Mouse (Mus musculus): Measurements from ENCODE around the gene Igfbp5. TPM values are rescaled to one million over a fixed set of nuclear protein-coding genes. Genes with fewer than 3 reads are reported as not detected.

Gene Igfbp5
- polyA plus RNA-seq, 1 experiment from 2014 or later, result 56.4 TPM

- H3K9me3 ChIP-seq (ENCODE audit: control insufficient read depth, low read length), result no peaks in the 10 kb centered on the region
- peaks cover 8% of the 10 kb centered on the region; the same call in 1 of the 2 replicates for H3K36me3 ChIP-seq (ENCODE audit: control insufficient read depth, insufficient read depth, low read length)
- no peak overlapping the region; the same call in 1 of the 2 replicates for H3K27ac ChIP-seq (ENCODE audit: low read depth, low read length)
- H3K27me3 ChIP-seq (ENCODE audit: control insufficient read depth, insufficient read depth, low read length), result no peaks in the 10 kb centered on the region; the same call in 1 of the 2 replicates
- H3K4me1 ChIP-seq (ENCODE audit: control insufficient read depth, insufficient read depth, low read length), result peaks cover 20% of the 10 kb centered on the region
- peak; percentile 1; the same call in 1 of the 2 replicates for ATAC-seq (ENCODE audit: low FRiP score, low TSS enrichment)
- WGBS, result 0% methylated on average over 6 of the region's 6 CpGs
- peak overlapping the region; percentile 91 for H3K4me2 ChIP-seq (replicated peaks; ENCODE audit: low read depth, low read length)
- peak overlapping the region; percentile 68 for H3K4me3 ChIP-seq (ENCODE audit: low read length)
- peak overlapping the region; percentile 58; the same call in 1 of the 2 replicates for H3K9ac ChIP-seq (ENCODE audit: low read depth, low read length)
Observed at GRCm38 (mm10) chr1:72871337-72871696, 3.4 kb downstream of the Igfbp5 start.

- H3K36me3 ChIP-seq (ENCODE audit: control insufficient read depth, insufficient read depth, low read length), result peaks cover 9% of the 10 kb centered on the region; the same call in 1 of the 2 replicates
- peaks cover 16% of the 10 kb centered on the region for H3K4me1 ChIP-seq (ENCODE audit: control insufficient read depth, insufficient read depth, low read length)
- H3K9ac ChIP-seq (ENCODE audit: low read depth, low read length), result peak overlapping the region; percentile 18; the same call in 1 of the 2 replicates
- WGBS, result under 1% methylated on average over 20 of the region's 20 CpGs
- no peaks in the 10 kb centered on the region for H3K9me3 ChIP-seq (ENCODE audit: control insufficient read depth, low read length)
- peak overlapping the region; percentile 91 for H3K4me2 ChIP-seq (replicated peaks; ENCODE audit: low read depth, low read length)
- peak overlapping the region; percentile 57 for H3K27ac ChIP-seq (ENCODE audit: low read depth, low read length)
- peak; percentile 34 for ATAC-seq (ENCODE audit: low FRiP score, low TSS enrichment)
- H3K27me3 ChIP-seq (ENCODE audit: control insufficient read depth, insufficient read depth, low read length), result no peaks in the 10 kb centered on the region; the same call in 1 of the 2 replicates
- peak overlapping the region; percentile 68 for H3K4me3 ChIP-seq (ENCODE audit: low read length)
Observed at GRCm38 (mm10) chr1:72870615-72871336, 3.9 kb downstream of the Igfbp5 start.

- ATAC-seq (ENCODE audit: low FRiP score, low TSS enrichment), result peak; percentile 43
- H3K4me2 ChIP-seq (replicated peaks; ENCODE audit: low read depth, low read length), result peak overlapping the region; percentile 91
- peaks cover 9% of the 10 kb centered on the region; the same call in 1 of the 2 replicates for H3K36me3 ChIP-seq (ENCODE audit: control insufficient read depth, insufficient read depth, low read length)
- peak overlapping the region; percentile 57 for H3K27ac ChIP-seq (ENCODE audit: low read depth, low read length)
- peaks cover 10% of the 10 kb centered on the region; the same call in 1 of the 2 replicates for H3K4me1 ChIP-seq (ENCODE audit: control insufficient read depth, insufficient read depth, low read length)
- H3K9ac ChIP-seq (ENCODE audit: low read depth, low read length), result peak overlapping the region; percentile 18; the same call in 1 of the 2 replicates
- WGBS, result 8% methylated on average over 22 of the region's 22 CpGs
- H3K27me3 ChIP-seq (ENCODE audit: control insufficient read depth, insufficient read depth, low read length), result no peaks in the 10 kb centered on the region; the same call in 1 of the 2 replicates
- no peaks in the 10 kb centered on the region for H3K9me3 ChIP-seq (ENCODE audit: control insufficient read depth, low read length)
- H3K4me3 ChIP-seq (ENCODE audit: low read length), result peak overlapping the region; percentile 68
Observed at GRCm38 (mm10) chr1:72869681-72870614, 4.7 kb downstream of the Igfbp5 start.

- H3K4me1 ChIP-seq (ENCODE audit: control insufficient read depth, insufficient read depth, low read length), result peaks cover 9% of the 10 kb centered on the region; the same call in 1 of the 2 replicates
- no peak overlapping the region for H3K4me2 ChIP-seq (replicated peaks; ENCODE audit: low read depth, low read length)
- no peak for ATAC-seq (ENCODE audit: low FRiP score, low TSS enrichment)
- H3K9me3 ChIP-seq (ENCODE audit: control insufficient read depth, low read length), result no peaks in the 10 kb centered on the region
- H3K27ac ChIP-seq (ENCODE audit: low read depth, low read length), result no peak overlapping the region
- no peak overlapping the region for H3K9ac ChIP-seq (ENCODE audit: low read depth, low read length)
- H3K4me3 ChIP-seq (ENCODE audit: low read length), result no peak overlapping the region
- H3K36me3 ChIP-seq (ENCODE audit: control insufficient read depth, insufficient read depth, low read length), result peaks cover 9% of the 10 kb centered on the region; the same call in 1 of the 2 replicates
- H3K27me3 ChIP-seq (ENCODE audit: control insufficient read depth, insufficient read depth, low read length), result no peaks in the 10 kb centered on the region; the same call in 1 of the 2 replicates
Observed at GRCm38 (mm10) chr1:72869275-72869674, 5.4 kb downstream of the Igfbp5 start.

GRCm38 (mm10) chr1:72868429-72869215, 6.1 kb downstream of the Igfbp5 start:
- Histone ChIP-seq H3K9me3 (ENCODE audit: control insufficient read depth, low read length) (no peaks in the 10 kb centered on the region), H3K27ac (ENCODE audit: low read depth, low read length) (no peak overlapping the region), H3K27me3 (ENCODE audit: control insufficient read depth, insufficient read depth, low read length) (no peaks in the 10 kb centered on the region; the same call in 1 of the 2 replicates), H3K4me2 (replicated peaks; ENCODE audit: low read depth, low read length) (no peak overlapping the region), H3K4me3 (ENCODE audit: low read length) (no peak overlapping the region), H3K9ac (ENCODE audit: low read depth, low read length) (no peak overlapping the region), H3K36me3 (ENCODE audit: control insufficient read depth, insufficient read depth, low read length) (peaks cover 11% of the 10 kb centered on the region; the same call in 1 of the 2 replicates), H3K4me1 (ENCODE audit: control insufficient read depth, insufficient read depth, low read length) (peaks cover 7% of the 10 kb centered on the region; the same call in 1 of the 2 replicates)
- 71% methylated on average over 10 of the region's 10 CpGs for WGBS
- no peak for ATAC-seq (ENCODE audit: low FRiP score, low TSS enrichment)

- no peaks in the 10 kb centered on the region for H3K9me3 ChIP-seq (ENCODE audit: control insufficient read depth, low read length)
- H3K4me3 ChIP-seq (ENCODE audit: low read length), result no peak overlapping the region
- WGBS, result 43% methylated on average over 1 of the region's 1 CpGs
- no peak overlapping the region for H3K4me2 ChIP-seq (replicated peaks; ENCODE audit: low read depth, low read length)
- no peaks in the 10 kb centered on the region for H3K27me3 ChIP-seq (ENCODE audit: control insufficient read depth, insufficient read depth, low read length)
- H3K9ac ChIP-seq (ENCODE audit: low read depth, low read length), result no peak overlapping the region
- no peak for ATAC-seq (ENCODE audit: low FRiP score, low TSS enrichment)
- H3K27ac ChIP-seq (ENCODE audit: low read depth, low read length), result no peak overlapping the region
- H3K36me3 ChIP-seq (ENCODE audit: control insufficient read depth, insufficient read depth, low read length), result peaks cover 24% of the 10 kb centered on the region; the same call in 1 of the 2 replicates
- H3K4me1 ChIP-seq (ENCODE audit: control insufficient read depth, insufficient read depth, low read length), result peaks cover 4% of the 10 kb centered on the region; the same call in 1 of the 2 replicates
Observed at GRCm38 (mm10) chr1:72867346-72867745, 7.3 kb downstream of the Igfbp5 start.

- H3K4me3 ChIP-seq (ENCODE audit: low read length), result no peak overlapping the region
- no peaks in the 10 kb centered on the region for H3K4me1 ChIP-seq (ENCODE audit: control insufficient read depth, insufficient read depth, low read length)
- peaks cover 33% of the 10 kb centered on the region for H3K36me3 ChIP-seq (ENCODE audit: control insufficient read depth, insufficient read depth, low read length)
- no peak overlapping the region for H3K9ac ChIP-seq (ENCODE audit: low read depth, low read length)
- no peak overlapping the region for H3K27ac ChIP-seq (ENCODE audit: low read depth, low read length)
- H3K27me3 ChIP-seq (ENCODE audit: control insufficient read depth, insufficient read depth, low read length), result no peaks in the 10 kb centered on the region
- no peaks in the 10 kb centered on the region for H3K9me3 ChIP-seq (ENCODE audit: control insufficient read depth, low read length)
- ATAC-seq (ENCODE audit: low FRiP score, low TSS enrichment), result no peak
- WGBS, result 63% methylated on average over 5 of the region's 5 CpGs
- no peak overlapping the region for H3K4me2 ChIP-seq (replicated peaks; ENCODE audit: low read depth, low read length)
Observed at GRCm38 (mm10) chr1:72866417-72866816, 8.3 kb downstream of the Igfbp5 start.

- ATAC-seq (ENCODE audit: low FRiP score, low TSS enrichment), result no peak
- no peaks in the 10 kb centered on the region for H3K4me1 ChIP-seq (ENCODE audit: control insufficient read depth, insufficient read depth, low read length)
- H3K4me2 ChIP-seq (replicated peaks; ENCODE audit: low read depth, low read length), result no peak overlapping the region
- H3K9me3 ChIP-seq (ENCODE audit: control insufficient read depth, low read length), result no peaks in the 10 kb centered on the region
- H3K9ac ChIP-seq (ENCODE audit: low read depth, low read length), result no peak overlapping the region
- 30% methylated on average over 6 of the region's 6 CpGs for WGBS
- no peak overlapping the region for H3K4me3 ChIP-seq (ENCODE audit: low read length)
- no peaks in the 10 kb centered on the region for H3K27me3 ChIP-seq (ENCODE audit: control insufficient read depth, insufficient read depth, low read length)
- H3K36me3 ChIP-seq (ENCODE audit: control insufficient read depth, insufficient read depth, low read length), result peaks cover 38% of the 10 kb centered on the region
- H3K27ac ChIP-seq (ENCODE audit: low read depth, low read length), result no peak overlapping the region
Observed at GRCm38 (mm10) chr1:72865900-72866299, 8.8 kb downstream of the Igfbp5 start.

All from kidney, embryonic 14.5 days (tissue).